Mouse (Mus musculus): ENCODE data around the gene Gpx4. TPM values are rescaled to one million over a fixed set of nuclear protein-coding genes. Genes with fewer than 3 reads are reported as not detected.
"Not testable (repeated sequence)": the region's sequence is repeated elsewhere in the genome, so short reads cannot be mapped to it uniquely, and the experiment has no call there.

Gpx4 gene
- polyA plus RNA-seq, 1 experiment from 2014 or later, result 557 TPM

GRCm38 (mm10) chr10:80041409-80042060 lies 5.4 kb upstream of the Gpx4 start:
- WGBS, result 87% methylated on average over 8 of the region's 8 CpGs
- not testable (repeated sequence) for H3K9me3 ChIP-seq (ENCODE audit: control insufficient read depth, low read length); DNase-seq (ENCODE audit: low spot score); ATAC-seq (ENCODE audit: low FRiP score); H3K4me3 ChIP-seq (replicated peaks; ENCODE audit: low read length); H3K9ac ChIP-seq; H3K4me2 ChIP-seq (replicated peaks); H3K27me3 ChIP-seq (ENCODE audit: control insufficient read depth, insufficient read depth, low read length); H3K27ac ChIP-seq
- Histone ChIP-seq H3K36me3 (replicated peaks; ENCODE audit: control insufficient read depth, insufficient read depth) (peaks cover 20% of the 10 kb centered on the region), H3K4me1 (replicated peaks; ENCODE audit: control insufficient read depth, insufficient read depth, low read length) (peaks cover 14% of the 10 kb centered on the region)

GRCm38 (mm10) chr10:80044087-80044486 lies 2.9 kb upstream of the Gpx4 start:
- Histone ChIP-seq H3K9ac (0 out of 2 replicates have a peak overlapping the region, but pooled peaks have one; percentile 16), H3K4me1 (replicated peaks; ENCODE audit: control insufficient read depth, insufficient read depth, low read length) (peaks cover 4% of the 10 kb centered on the region; the same call in 1 of the 2 replicates), H3K4me3 (replicated peaks; ENCODE audit: low read length) (no peak overlapping the region), H3K27ac (0 out of 2 replicates have a peak overlapping the region, but pooled peaks have one; percentile 20), H3K36me3 (replicated peaks; ENCODE audit: control insufficient read depth, insufficient read depth) (no peaks in the 10 kb centered on the region), H3K27me3 (ENCODE audit: control insufficient read depth, insufficient read depth, low read length) (no peaks in the 10 kb centered on the region), H3K9me3 (ENCODE audit: control insufficient read depth, low read length) (no peaks in the 10 kb centered on the region), H3K4me2 (replicated peaks) (no peak overlapping the region)
- ATAC-seq (ENCODE audit: low FRiP score) (no peak), DNase-seq (ENCODE audit: low spot score) (no peak)
- WGBS, result 10% methylated on average over 4 of the region's 4 CpGs

GRCm38 (mm10) chr10:80045364-80045763 lies 1.6 kb upstream of the Gpx4 start:
- ATAC-seq (ENCODE audit: low FRiP score); H3K9me3 ChIP-seq (ENCODE audit: control insufficient read depth, low read length); H3K27ac ChIP-seq; H3K36me3 ChIP-seq (replicated peaks; ENCODE audit: control insufficient read depth, insufficient read depth); H3K4me2 ChIP-seq (replicated peaks); H3K4me3 ChIP-seq (replicated peaks; ENCODE audit: low read length); DNase-seq (ENCODE audit: low spot score); H3K4me1 ChIP-seq (replicated peaks; ENCODE audit: control insufficient read depth, insufficient read depth, low read length); H3K9ac ChIP-seq; H3K27me3 ChIP-seq (ENCODE audit: control insufficient read depth, insufficient read depth, low read length): not testable (repeated sequence)
- WGBS, result 81% methylated on average over 2 of the region's 4 CpGs

GRCm38 (mm10) chr10:80045766-80046165 lies 1.2 kb upstream of the Gpx4 start:
- H3K4me3 ChIP-seq (replicated peaks; ENCODE audit: low read length), result no peak overlapping the region
- no peak overlapping the region for H3K9ac ChIP-seq
- WGBS, result 67% methylated on average over 5 of the region's 5 CpGs
- no peak overlapping the region for H3K27ac ChIP-seq
- no peak for DNase-seq (ENCODE audit: low spot score)
- no peaks in the 10 kb centered on the region for H3K27me3 ChIP-seq (ENCODE audit: control insufficient read depth, insufficient read depth, low read length)
- no peaks in the 10 kb centered on the region for H3K36me3 ChIP-seq (replicated peaks; ENCODE audit: control insufficient read depth, insufficient read depth)
- H3K4me2 ChIP-seq (replicated peaks), result no peak overlapping the region
- no peak for ATAC-seq (ENCODE audit: low FRiP score)
- no peaks in the 10 kb centered on the region for H3K9me3 ChIP-seq (ENCODE audit: control insufficient read depth, low read length)
- H3K4me1 ChIP-seq (replicated peaks; ENCODE audit: control insufficient read depth, insufficient read depth, low read length), result no peaks in the 10 kb centered on the region; the same call in 1 of the 2 replicates

- no peaks in the 10 kb centered on the region; the same call in 1 of the 2 replicates for H3K4me1 ChIP-seq (replicated peaks; ENCODE audit: control insufficient read depth, insufficient read depth, low read length)
- ATAC-seq (ENCODE audit: low FRiP score) (no peak), DNase-seq (ENCODE audit: low spot score) (no peak)
- H3K4me2 ChIP-seq (replicated peaks), result no peak overlapping the region
- no peak overlapping the region for H3K9ac ChIP-seq
- H3K36me3 ChIP-seq (replicated peaks; ENCODE audit: control insufficient read depth, insufficient read depth), result no peaks in the 10 kb centered on the region
- no peaks in the 10 kb centered on the region for H3K9me3 ChIP-seq (ENCODE audit: control insufficient read depth, low read length)
- no peak overlapping the region for H3K4me3 ChIP-seq (replicated peaks; ENCODE audit: low read length)
- H3K27me3 ChIP-seq (ENCODE audit: control insufficient read depth, insufficient read depth, low read length), result no peaks in the 10 kb centered on the region
- WGBS, result 9% methylated on average over 5 of the region's 5 CpGs
- H3K27ac ChIP-seq, result 0 out of 2 replicates have a peak overlapping the region, but pooled peaks have one; percentile 20
Measured at GRCm38 (mm10) chr10:80048396-80048795, 1.4 kb downstream of the Gpx4 start.

GRCm38 (mm10) chr10:80048834-80049233 lies 1.9 kb downstream of the Gpx4 start:
- H3K4me3 ChIP-seq (replicated peaks; ENCODE audit: low read length), result no peak overlapping the region
- H3K9ac ChIP-seq, result no peak overlapping the region
- H3K9me3 ChIP-seq (ENCODE audit: control insufficient read depth, low read length), result no peaks in the 10 kb centered on the region
- WGBS, result 53% methylated on average over 3 of the region's 3 CpGs
- no peak for DNase-seq (ENCODE audit: low spot score)
- ATAC-seq (ENCODE audit: low FRiP score), result no peak
- H3K4me1 ChIP-seq (replicated peaks; ENCODE audit: control insufficient read depth, insufficient read depth, low read length), result no peaks in the 10 kb centered on the region; the same call in 1 of the 2 replicates
- H3K27me3 ChIP-seq (ENCODE audit: control insufficient read depth, insufficient read depth, low read length), result no peaks in the 10 kb centered on the region
- no peak overlapping the region for H3K4me2 ChIP-seq (replicated peaks)
- H3K27ac ChIP-seq, result no peak overlapping the region
- no peaks in the 10 kb centered on the region for H3K36me3 ChIP-seq (replicated peaks; ENCODE audit: control insufficient read depth, insufficient read depth)

- H3K36me3 ChIP-seq (replicated peaks; ENCODE audit: control insufficient read depth, insufficient read depth), result peaks cover under 1% of the 10 kb centered on the region; the same call in 1 of the 2 replicates
- no peaks in the 10 kb centered on the region for H3K27me3 ChIP-seq (ENCODE audit: control insufficient read depth, insufficient read depth, low read length)
- 19% methylated on average over 6 of the region's 6 CpGs for WGBS
- H3K9me3 ChIP-seq (ENCODE audit: control insufficient read depth, low read length), result no peaks in the 10 kb centered on the region
- H3K9ac ChIP-seq, result 0 out of 2 replicates have a peak overlapping the region, but pooled peaks have one; percentile 8
- H3K4me2 ChIP-seq (replicated peaks), result no peak overlapping the region
- no peak overlapping the region for H3K27ac ChIP-seq
- ATAC-seq (ENCODE audit: low FRiP score) (no peak), DNase-seq (ENCODE audit: low spot score) (no peak)
- no peak overlapping the region for H3K4me3 ChIP-seq (replicated peaks; ENCODE audit: low read length)
- H3K4me1 ChIP-seq (replicated peaks; ENCODE audit: control insufficient read depth, insufficient read depth, low read length), result peaks cover 8% of the 10 kb centered on the region
Measured at GRCm38 (mm10) chr10:80050244-80050643, 3.3 kb downstream of the Gpx4 start.

GRCm38 (mm10) chr10:80050885-80051617 lies 4.1 kb downstream of the Gpx4 start:
- Histone ChIP-seq H3K27ac (0 out of 2 replicates have a peak overlapping the region, but pooled peaks have one; percentile 10), H3K4me3 (replicated peaks; ENCODE audit: low read length) (no peak overlapping the region), H3K4me2 (replicated peaks) (no peak overlapping the region), H3K27me3 (ENCODE audit: control insufficient read depth, insufficient read depth, low read length) (no peaks in the 10 kb centered on the region), H3K4me1 (replicated peaks; ENCODE audit: control insufficient read depth, insufficient read depth, low read length) (peaks cover 16% of the 10 kb centered on the region), H3K9ac (0 out of 2 replicates have a peak overlapping the region, but pooled peaks have one; percentile 8), H3K36me3 (replicated peaks; ENCODE audit: control insufficient read depth, insufficient read depth) (peaks cover 9% of the 10 kb centered on the region; the same call in 1 of the 2 replicates), H3K9me3 (ENCODE audit: control insufficient read depth, low read length) (no peaks in the 10 kb centered on the region)
- 14% methylated on average over 15 of the region's 15 CpGs for WGBS
- DNase-seq (ENCODE audit: low spot score) (no peak), ATAC-seq (ENCODE audit: low FRiP score) (no peak)

- DNase-seq (ENCODE audit: low spot score) (no peak), ATAC-seq (ENCODE audit: low FRiP score) (no peak)
- 0 out of 2 replicates have a peak overlapping the region, but pooled peaks have one; percentile 10 for H3K27ac ChIP-seq
Measured at GRCm38 (mm10) chr10:80051618-80052373, 4.8 kb downstream of the Gpx4 start.

More at GRCm38 (mm10) chr10:80051618-80052373, 4.8 kb downstream of the Gpx4 start:
- no peak overlapping the region for H3K4me3 ChIP-seq (replicated peaks; ENCODE audit: low read length)
- no peaks in the 10 kb centered on the region for H3K27me3 ChIP-seq (ENCODE audit: control insufficient read depth, insufficient read depth, low read length)
- H3K9me3 ChIP-seq (ENCODE audit: control insufficient read depth, low read length), result no peaks in the 10 kb centered on the region
- no peak overlapping the region for H3K4me2 ChIP-seq (replicated peaks)
- H3K9ac ChIP-seq, result no peak overlapping the region
- peaks cover 16% of the 10 kb centered on the region for H3K4me1 ChIP-seq (replicated peaks; ENCODE audit: control insufficient read depth, insufficient read depth, low read length)
- WGBS, result 32% methylated on average over 13 of the region's 14 CpGs
- H3K36me3 ChIP-seq (replicated peaks; ENCODE audit: control insufficient read depth, insufficient read depth), result peaks cover 16% of the 10 kb centered on the region

Data from hindbrain, embryonic 14.5 days (tissue).